Mouse (Mus musculus): ENCODE measurements at regions not wholly inside any gene's neighbourhood (a gene's known extent, or its start where the extent isn't known, plus 50 kb on each side); places are given as distances from the start of the nearest gene placed in this dataset.
"Not testable (repeated sequence)": the region's sequence is repeated elsewhere in the genome, so short reads cannot be mapped to it uniquely, and the experiment has no call there.

DNA sequence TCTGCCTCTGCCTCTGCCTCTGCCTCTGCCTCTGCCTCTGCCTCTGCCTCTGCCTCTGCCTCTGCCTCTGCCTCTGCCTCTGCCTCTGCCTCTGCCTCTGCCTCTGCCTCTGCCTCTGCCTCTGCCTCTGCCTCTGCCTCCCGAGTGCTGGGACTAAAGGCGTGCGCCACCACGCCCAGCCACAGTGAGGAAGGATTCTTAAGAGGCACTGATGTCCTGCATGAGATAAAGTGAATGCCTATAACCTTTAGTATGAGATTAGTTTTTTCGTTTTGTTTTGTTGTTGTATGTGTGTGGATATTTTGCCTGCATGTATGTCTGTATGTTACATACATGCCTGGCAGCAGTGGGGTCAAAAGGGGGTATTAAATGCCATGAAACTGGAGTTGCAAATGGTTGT is 63.2 kb downstream of the Hlx start:
- DNase-seq (ENCODE audit: low spot score in 2 of 2): not testable (repeated sequence)

- DNase-seq (ENCODE audit: low spot score in 2 of 2): no peak
These were observed 64.0 kb downstream of the Hlx start for GRCm38 (mm10) chr1:184668428-184668827.

- no peak for DNase-seq (ENCODE audit: low spot score in 2 of 2)
These were observed 64.4 kb downstream of the Hlx start for GRCm38 (mm10) chr1:184668022-184668421.

DNA sequence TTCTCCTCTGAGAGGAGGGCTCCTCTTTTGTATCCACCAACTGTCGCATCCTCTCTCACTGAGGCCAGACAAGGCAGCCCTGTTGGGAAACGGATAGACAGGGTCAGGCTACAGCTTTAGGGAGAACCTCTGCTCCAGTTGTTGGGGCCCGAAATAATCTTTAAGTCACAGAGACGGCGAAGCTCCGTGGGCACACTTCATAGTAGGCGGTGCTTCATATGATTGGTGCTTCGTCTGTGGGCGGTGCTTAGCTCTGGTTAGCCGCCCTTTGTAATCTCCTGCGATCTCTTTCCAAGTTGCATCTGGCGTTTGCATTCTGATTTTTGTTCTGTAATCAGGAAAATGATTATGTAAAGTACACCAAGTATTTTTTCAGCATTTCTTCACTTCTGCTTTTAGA is 67.2 kb downstream of the Hlx start:
- DNase-seq (ENCODE audit: low spot score in 2 of 2): no peak

DNA sequence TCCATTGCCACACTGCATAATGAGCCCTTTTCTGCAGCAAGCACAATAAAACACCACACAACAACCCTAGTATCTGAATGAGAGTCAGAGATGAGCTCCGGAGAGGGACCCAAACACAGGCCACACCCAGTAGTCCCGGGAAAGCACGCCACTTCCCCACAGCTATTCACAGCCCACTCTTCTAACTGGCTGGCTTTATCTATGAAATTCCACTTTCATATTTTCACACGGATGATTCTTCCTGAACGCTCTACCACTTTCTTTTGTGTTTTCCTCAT is 68.4 kb downstream of the Hlx start:
- no peak for DNase-seq (ENCODE audit: low spot score in 2 of 2)

- no peak for DNase-seq (ENCODE audit: low spot score in 2 of 2)
These were observed 68.9 kb downstream of the Hlx start for GRCm38 (mm10) chr1:184663300-184664097.

DNA sequence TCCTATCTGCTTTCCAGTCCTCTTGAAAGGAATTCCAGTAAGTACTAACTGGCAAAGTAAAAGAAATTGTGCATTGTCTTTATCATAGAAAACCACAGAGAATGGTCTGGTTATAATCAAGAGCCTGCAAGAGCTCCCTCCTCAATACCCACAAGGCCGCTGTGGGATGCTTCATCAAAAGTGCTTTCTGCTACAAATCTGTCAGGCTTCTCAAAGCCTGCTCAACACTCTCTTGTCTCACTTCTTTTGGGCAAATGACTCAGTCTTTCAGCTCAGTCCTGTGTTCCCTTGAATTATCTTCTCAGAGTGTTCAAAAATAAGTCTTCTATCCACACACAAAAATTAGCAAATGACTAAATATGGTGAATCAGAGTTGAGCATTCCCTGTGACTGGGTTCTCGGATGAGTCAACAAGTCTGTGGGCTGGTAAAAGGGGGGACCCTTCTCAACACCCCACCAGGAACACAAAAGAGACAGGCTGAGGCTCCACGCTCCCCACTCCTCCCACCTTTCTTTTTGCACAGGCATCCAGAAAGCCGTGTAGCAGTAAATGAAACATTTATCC is 81.8 kb downstream of the Hlx start:
- DNase-seq (ENCODE audit: low spot score in 2 of 2): peak in 1 of 2 experiments; percentile 38

- DNase-seq (ENCODE audit: low spot score in 2 of 2): no peak
These were observed 84.4 kb downstream of the Hlx start for GRCm38 (mm10) chr1:184647920-184648540.

DNA sequence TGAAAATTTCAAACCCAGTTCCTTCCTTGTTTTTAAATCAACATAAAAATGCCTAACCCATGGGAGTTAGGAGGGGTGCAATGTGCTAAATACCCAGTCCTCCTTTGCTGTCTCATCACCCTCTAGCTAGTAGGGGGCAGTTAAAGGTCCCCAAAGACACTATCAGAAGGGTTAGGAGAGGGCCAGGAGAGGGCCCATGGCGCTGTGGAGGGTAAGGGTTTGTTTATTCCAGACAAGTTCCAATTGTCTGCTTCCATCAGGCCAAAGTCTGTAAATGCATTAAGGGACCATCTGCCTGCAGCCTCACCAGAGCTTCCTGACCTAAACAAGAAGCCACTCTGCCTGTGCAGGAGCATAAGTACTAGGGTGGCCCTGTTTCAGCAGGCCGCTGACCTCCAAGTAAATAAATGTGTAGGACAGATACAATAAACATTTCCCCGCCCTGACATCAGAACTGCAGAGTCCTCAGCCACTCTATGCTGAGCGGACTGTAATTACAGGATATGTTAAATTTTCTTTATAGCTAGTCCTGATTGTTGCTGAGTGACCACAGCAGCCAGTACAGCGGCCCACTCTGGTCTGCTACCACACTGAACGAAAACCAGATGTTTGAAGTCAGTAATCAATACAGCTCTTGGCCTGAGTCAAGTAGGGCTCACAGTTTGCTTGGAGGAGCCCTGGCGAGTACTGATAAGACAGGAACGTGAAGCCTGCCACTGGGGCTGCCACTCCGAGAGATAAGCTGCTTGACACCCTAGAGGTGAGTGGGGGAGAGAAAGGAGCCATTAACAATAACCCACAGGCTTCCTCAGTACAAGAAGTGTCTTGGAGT is 87.4 kb downstream of the Hlx start:
- DNase-seq (ENCODE audit: low spot score in 2 of 2): no peak

DNA sequence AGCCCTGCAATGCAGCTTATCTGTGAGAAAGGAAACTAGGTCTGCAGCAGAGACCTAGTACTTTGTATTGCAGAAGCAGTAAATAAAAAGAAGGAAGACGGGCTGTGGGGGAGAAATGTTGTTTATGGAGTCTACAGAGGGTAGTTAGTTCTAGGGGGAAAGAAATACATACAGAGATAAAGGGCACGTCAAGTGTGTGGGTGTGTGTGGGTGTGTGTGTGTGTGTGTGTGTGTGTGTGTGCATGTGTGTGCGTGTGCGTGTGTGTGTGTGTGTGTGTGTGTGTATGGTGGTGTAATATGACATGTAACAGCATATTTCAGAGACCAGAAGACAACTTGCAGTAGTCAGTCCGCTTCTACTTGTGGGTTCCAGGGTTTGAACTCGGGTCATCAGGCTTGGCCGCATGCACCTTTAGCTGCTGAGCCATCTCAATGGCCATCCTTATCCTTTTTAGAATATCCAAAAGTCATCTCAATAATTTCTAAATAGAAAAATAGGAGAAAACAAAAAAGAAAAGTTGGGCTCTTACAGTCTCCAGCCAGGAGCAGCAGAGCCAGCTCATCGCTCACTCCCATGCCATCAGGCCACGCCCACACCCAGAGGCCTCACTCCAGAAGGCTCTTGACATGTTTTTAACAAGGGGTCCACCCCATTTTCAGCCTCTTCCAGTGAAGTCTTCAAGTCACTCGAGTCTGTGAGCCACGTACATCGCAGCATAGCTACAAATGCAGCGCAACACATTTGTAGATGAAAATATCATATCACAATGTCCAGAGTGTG is 101.5 kb downstream of the Hlx start:
- DNase-seq (ENCODE audit: low spot score in 2 of 2): no peak

DNA sequence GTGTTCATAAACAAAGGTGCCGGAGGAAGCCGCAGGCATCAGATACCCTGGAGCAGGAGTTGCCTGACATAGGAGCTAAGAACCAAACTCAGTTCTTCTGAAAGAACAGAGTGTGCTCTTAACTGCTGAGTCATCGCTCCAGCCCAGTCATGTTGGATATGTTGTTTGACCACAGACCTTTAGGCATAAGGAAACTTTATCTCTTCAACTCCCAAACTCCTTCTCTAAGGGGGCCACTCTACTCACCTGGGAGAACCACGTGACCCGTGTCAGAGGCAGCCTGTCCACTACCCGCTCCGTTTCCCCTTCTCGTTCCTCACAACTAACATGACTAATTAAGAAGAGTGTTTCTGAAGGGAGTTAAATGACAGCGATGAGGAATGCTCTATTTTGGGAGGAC is 103.2 kb downstream of the Hlx start:
- DNase-seq (ENCODE audit: low spot score in 2 of 2): no peak

- no peak for DNase-seq (ENCODE audit: low spot score in 2 of 2)
These were observed 103.8 kb downstream of the Hlx start for GRCm38 (mm10) chr1:184628566-184629168.

DNA sequence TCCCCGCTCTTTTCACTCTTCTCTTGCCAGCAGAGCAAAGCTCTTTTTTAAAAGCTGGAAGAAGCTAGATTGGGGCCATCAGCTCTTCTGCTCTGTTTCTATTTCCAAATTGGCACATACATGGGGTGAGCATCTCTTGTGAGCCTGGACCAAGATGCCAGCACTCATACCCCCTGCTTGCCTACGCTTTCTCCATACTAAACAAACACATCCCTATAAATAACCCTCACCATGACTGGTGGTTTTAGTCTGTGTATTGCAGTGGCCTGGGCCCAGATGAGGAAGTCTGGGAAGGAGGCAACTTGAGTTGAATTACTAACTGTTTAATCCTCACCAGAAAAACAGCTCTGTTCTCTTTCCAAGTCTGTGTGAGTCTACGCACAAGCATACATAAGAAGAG is 110.0 kb downstream of the Hlx start:
- DNase-seq (ENCODE audit: low spot score in 2 of 2): no peak

DNA sequence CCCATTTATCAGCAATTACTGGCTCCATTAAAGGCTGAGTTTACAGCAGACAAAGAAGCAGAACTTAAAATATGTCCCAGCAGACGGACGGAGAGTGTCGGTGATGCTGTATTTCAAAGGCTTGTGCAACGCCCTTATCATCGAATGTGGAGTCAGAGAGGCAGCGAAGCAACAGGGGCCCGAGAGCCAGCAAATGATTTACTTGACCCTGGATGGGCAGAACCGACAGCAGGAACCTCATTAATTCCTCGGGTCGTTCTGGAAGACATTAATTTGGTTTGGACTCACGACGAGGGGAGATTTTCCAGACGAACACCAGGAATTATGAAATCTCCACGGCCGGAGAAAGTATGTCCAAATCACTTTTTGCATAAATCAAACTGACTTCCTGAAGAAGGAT is 110.5 kb downstream of the Hlx start:
- DNase-seq (ENCODE audit: low spot score in 2 of 2): no peak

DNA sequence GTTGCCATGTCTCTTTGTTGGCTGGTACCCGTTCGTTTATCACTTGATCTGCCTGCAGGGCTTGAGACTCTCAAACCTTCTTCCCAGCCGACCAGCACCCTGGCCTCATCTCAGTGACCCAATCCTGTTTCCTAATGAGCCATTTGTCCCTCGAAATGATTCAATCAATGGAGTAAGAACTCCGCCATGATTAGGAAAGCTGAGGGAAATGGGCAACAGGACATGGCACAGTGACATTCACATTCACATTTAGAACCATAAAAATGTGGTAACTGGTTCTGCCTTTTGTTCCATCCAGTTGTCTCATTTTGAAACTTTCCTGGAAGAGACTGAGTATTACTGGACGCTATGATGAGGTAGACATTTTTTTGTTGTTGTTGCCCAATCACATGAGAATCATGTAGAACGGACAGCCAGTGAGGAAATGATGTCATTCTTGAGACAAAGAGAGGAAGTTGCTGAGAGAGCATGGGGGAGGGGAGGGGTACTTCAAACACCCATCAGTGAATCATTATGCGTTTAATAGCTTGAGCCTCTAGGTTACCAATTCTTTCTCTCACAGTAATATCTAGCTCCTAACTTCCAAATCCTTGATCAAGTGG is 114.5 kb downstream of the Hlx start:
- DNase-seq (ENCODE audit: low spot score in 2 of 2): no peak

- no peak for DNase-seq (ENCODE audit: low spot score in 2 of 2)
These were observed 116.4 kb downstream of the Hlx start for GRCm38 (mm10) chr1:184615991-184616390.

DNA sequence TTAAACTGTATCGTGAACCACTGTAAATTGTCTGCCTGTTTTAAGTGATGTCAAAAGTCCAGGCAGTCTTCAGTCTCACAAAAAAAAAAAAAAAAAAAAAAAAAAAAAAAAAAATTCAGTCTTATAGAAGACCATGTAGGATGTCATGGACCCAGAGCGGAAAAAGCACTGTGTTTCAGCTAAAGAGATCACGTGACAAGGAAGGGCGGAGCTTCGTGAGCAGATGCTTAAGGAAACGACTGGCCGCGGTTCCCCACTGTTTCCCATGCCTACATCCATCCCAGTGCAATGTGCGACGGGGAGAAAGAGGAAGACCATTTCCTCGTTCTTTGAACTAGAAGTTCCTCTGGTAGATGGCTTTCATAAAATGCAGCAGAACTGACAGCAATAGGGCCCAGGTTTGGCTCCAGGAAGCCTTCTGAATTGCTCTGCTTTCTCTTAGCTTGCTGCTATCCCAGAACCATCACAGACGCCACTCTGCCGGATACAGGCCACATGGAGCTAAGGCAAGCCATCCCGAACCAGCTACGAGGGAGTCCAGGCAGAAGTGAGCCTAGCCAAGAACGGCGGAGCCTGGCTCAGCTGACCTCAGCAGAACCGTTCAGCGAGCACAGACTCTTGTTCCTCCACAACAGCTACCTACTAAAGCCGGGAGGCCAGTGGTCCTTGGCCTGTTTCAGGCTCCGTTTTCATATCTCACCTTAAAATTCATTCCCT is 117.6 kb downstream of the Hlx start:
- no peak for DNase-seq (ENCODE audit: low spot score in 2 of 2)

DNA sequence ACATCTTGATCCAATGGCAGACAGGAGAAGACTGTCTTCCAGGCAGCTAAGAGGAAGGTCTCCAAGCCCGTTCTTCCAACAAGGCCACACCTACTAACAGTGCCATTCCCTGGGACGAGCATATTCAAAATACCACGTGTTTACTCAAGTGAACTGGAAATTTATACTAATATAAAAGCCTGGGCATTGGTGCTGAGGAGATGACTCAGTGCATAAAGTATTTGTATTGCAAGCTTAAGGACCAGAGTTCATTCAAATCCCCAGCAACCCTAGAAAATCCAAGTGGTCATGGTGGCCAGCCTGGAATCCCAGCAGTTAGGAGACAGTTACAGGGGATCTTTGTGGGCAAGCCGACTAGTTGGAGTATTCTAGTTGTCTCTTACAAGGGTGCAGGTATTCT is 119.5 kb downstream of the Hlx start:
- DNase-seq (ENCODE audit: low spot score in 2 of 2): no peak

GRCm38 (mm10) chr1:184608938-184609337 is 123.5 kb downstream of the Hlx start:
- DNase-seq (ENCODE audit: low spot score in 2 of 2): no peak

- no peak for DNase-seq (ENCODE audit: low spot score in 2 of 2)
These were observed 124.1 kb downstream of the Hlx start for GRCm38 (mm10) chr1:184608338-184608737.

Measured in left cerebral cortex, adult 8-10 months (tissue).